Mouse (Mus musculus): ENCODE measurements around the gene Trpm1.

GRCm38 (mm10) chr7:64287414-64288091 lies 133.9 kb downstream of the Trpm1 start, which contains the start of gene Mtmr10:
- TF ChIP-seq GATA1 (IDR thresholded peaks at IDR 0.05; ENCODE audit: borderline replicate concordance, low read length), result no peak
- TF ChIP-seq FLI1 (IDR thresholded peaks at IDR 0.05; ENCODE audit: low read length), result no peak
